26 mouse cellular contexts compared by ENCODE assay signal in genomic region chr6:145605203-145605602, GRCm38 (mm10). TPM values are rescaled to one million over a fixed set of nuclear protein-coding genes. Genes with fewer than 3 reads are reported as not detected.
A peak's percentile ranks its signal among the peaks of the same experiment; 100 is the strongest.
DNase-seq lines count a peak whose midpoint lies in the region; ATAC-seq and TF ChIP-seq lines count a peak whose summit lies in the region.
"Had no signal": no experiment of that assay in that cellular context is flagged by ENCODE, and none has a peak within 500 bp of the region (broad histone marks: within the 10 kb centered on the region; RNA-seq: fewer than 3 reads in every experiment).

No protein-coding gene starts in this region.

- no peak overlapping the region for H3K4me2 ChIP-seq in kidney, postnatal 0 days (ENCODE audit: low read length)
- H3K4me2 ChIP-seq in midbrain, embryonic 13.5 days (replicated peaks): no peak overlapping the region
- no peak overlapping the region for H3K4me2 ChIP-seq in hindbrain, postnatal 0 days (ENCODE audit: low read depth, low read length)
- H3K4me2 ChIP-seq in midbrain, postnatal 0 days (ENCODE audit: low read depth, low read length, poor library complexity, severe bottlenecking): no peak overlapping the region
- H3K4me2 ChIP-seq: forebrain, embryonic 12.5 days; heart, embryonic 15.5 days had no signal

- H3K36me3 ChIP-seq in kidney, postnatal 0 days (ENCODE audit: insufficient read depth, low read length): no peaks in the 10 kb centered on the region
- no peaks in the 10 kb centered on the region for H3K36me3 ChIP-seq in midbrain, embryonic 13.5 days
- no peaks in the 10 kb centered on the region for H3K36me3 ChIP-seq in midbrain, embryonic 10.5 days
- H3K36me3 ChIP-seq in hindbrain, postnatal 0 days (ENCODE audit: insufficient read depth, low read length): no peaks in the 10 kb centered on the region
- no peaks in the 10 kb centered on the region for H3K36me3 ChIP-seq in midbrain, postnatal 0 days (ENCODE audit: insufficient read depth, low read length)
- H3K36me3 ChIP-seq: forebrain, embryonic 12.5 days; heart, embryonic 15.5 days had no signal

- no peak overlapping the region for H3K4me3 ChIP-seq in kidney, postnatal 0 days (replicated peaks; ENCODE audit: low read depth, low read length)
- no peak overlapping the region for H3K4me3 ChIP-seq in midbrain, embryonic 13.5 days (replicated peaks)
- H3K4me3 ChIP-seq in midbrain, embryonic 10.5 days: no peak overlapping the region
- H3K4me3 ChIP-seq in hindbrain, postnatal 0 days (ENCODE audit: low read length): no peak overlapping the region
- H3K4me3 ChIP-seq in midbrain, postnatal 0 days (ENCODE audit: low read depth, low read length): no peak overlapping the region
- H3K4me3 ChIP-seq: forebrain, embryonic 12.5 days; heart, embryonic 15.5 days had no signal

- 0 out of 2 replicates have a peak, but pooled peaks cover 5% of the 10 kb centered on the region for H3K4me1 ChIP-seq in kidney, postnatal 0 days (replicated peaks; ENCODE audit: insufficient read depth, low read length)
- H3K4me1 ChIP-seq in midbrain, embryonic 13.5 days (replicated peaks): peaks cover 18% of the 10 kb centered on the region
- peaks cover 22% of the 10 kb centered on the region for H3K4me1 ChIP-seq in midbrain, embryonic 10.5 days
- H3K4me1 ChIP-seq in hindbrain, postnatal 0 days (ENCODE audit: insufficient read depth, low read length): no peaks in the 10 kb centered on the region
- no peaks in the 10 kb centered on the region for H3K4me1 ChIP-seq in midbrain, postnatal 0 days (ENCODE audit: insufficient read depth, low read length)

- no peak for TF ChIP-seq CTCF in kidney, postnatal 0 days (IDR thresholded peaks at IDR 0.05; ENCODE audit: low read depth)
- TF ChIP-seq CTCF in hindbrain, postnatal 0 days (IDR thresholded peaks at IDR 0.05; ENCODE audit: low read depth): no peak
- no peak for TF ChIP-seq CTCF in midbrain, postnatal 0 days (IDR thresholded peaks at IDR 0.05)

- 18% methylated on average over 3 of the region's 3 CpGs for WGBS in kidney, postnatal 0 days
- 30% methylated on average over 3 of the region's 3 CpGs for WGBS in midbrain, embryonic 13.5 days
- 60% methylated on average over 3 of the region's 3 CpGs for WGBS in midbrain, embryonic 10.5 days
- 39% methylated on average over 3 of the region's 3 CpGs for WGBS in hindbrain, postnatal 0 days
- 19% methylated on average over 3 of the region's 3 CpGs for WGBS in midbrain, postnatal 0 days

- H3K27me3 ChIP-seq in kidney, postnatal 0 days (ENCODE audit: insufficient read depth, low read length): no peaks in the 10 kb centered on the region
- H3K27me3 ChIP-seq in midbrain, embryonic 13.5 days: no peaks in the 10 kb centered on the region
- no peaks in the 10 kb centered on the region for H3K27me3 ChIP-seq in midbrain, embryonic 10.5 days (ENCODE audit: low read depth, poor library complexity, severe bottlenecking)
- H3K27me3 ChIP-seq in hindbrain, postnatal 0 days (ENCODE audit: insufficient read depth, low read length): no peaks in the 10 kb centered on the region
- H3K27me3 ChIP-seq in midbrain, postnatal 0 days (ENCODE audit: insufficient read depth, low read length): no peaks in the 10 kb centered on the region
- H3K27me3 ChIP-seq: forebrain, embryonic 12.5 days; heart, embryonic 15.5 days had no signal

- H3K9me3 ChIP-seq in kidney, postnatal 0 days (replicated peaks; ENCODE audit: low read length): no peaks in the 10 kb centered on the region
- no peaks in the 10 kb centered on the region for H3K9me3 ChIP-seq in midbrain, embryonic 13.5 days
- no peaks in the 10 kb centered on the region for H3K9me3 ChIP-seq in midbrain, embryonic 10.5 days (replicated peaks)
- H3K9me3 ChIP-seq in hindbrain, postnatal 0 days (ENCODE audit: low read length): no peaks in the 10 kb centered on the region
- H3K9me3 ChIP-seq in midbrain, postnatal 0 days (ENCODE audit: low read length): no peaks in the 10 kb centered on the region
- H3K9me3 ChIP-seq: forebrain, embryonic 12.5 days; heart, embryonic 15.5 days had no signal

- H3K9ac ChIP-seq in kidney, postnatal 0 days (ENCODE audit: low read depth, low read length): no peak overlapping the region
- no peak overlapping the region for H3K9ac ChIP-seq in midbrain, embryonic 13.5 days (replicated peaks)
- no peak overlapping the region for H3K9ac ChIP-seq in hindbrain, postnatal 0 days (replicated peaks; ENCODE audit: low read length)
- no peak overlapping the region for H3K9ac ChIP-seq in midbrain, postnatal 0 days (replicated peaks; ENCODE audit: low read length, poor library complexity, severe bottlenecking)
- H3K9ac ChIP-seq: forebrain, embryonic 12.5 days; heart, embryonic 15.5 days; liver, postnatal 0 days had no signal

- ATAC-seq in kidney, postnatal 0 days (replicated peaks; ENCODE audit: low FRiP score, low read depth): no peak
- no peak for ATAC-seq in midbrain, embryonic 13.5 days
- ATAC-seq in hindbrain, postnatal 0 days: no peak
- no peak for ATAC-seq in midbrain, postnatal 0 days (ENCODE audit: low FRiP score)
- ATAC-seq: liver, postnatal 0 days had no signal

- peak; percentile 40 for DNase-seq in kidney, postnatal 0 days (ENCODE audit: low spot score)
- no peak for DNase-seq in kidney, postnatal 4 days
- DNase-seq in midbrain, embryonic 10.5 days (ENCODE audit: low spot score): no peak
- peak; percentile 42 for DNase-seq in hindbrain, postnatal 0 days (ENCODE audit: low spot score)
- peak; percentile 46 for DNase-seq in midbrain, postnatal 0 days (ENCODE audit: low spot score)
- DNase-seq in spleen, adult 18-20 months: no peak
- no peak for DNase-seq in thymus, postnatal 10 days (ENCODE audit: low spot score in 2 of 2)
- DNase-seq: B cell, adult 2 months; cerebellum, adult 2 months; cerebellum, postnatal 36 days; kidney, adult 18-20 months; kidney, postnatal 10 days; layer of hippocampus, adult 9-11 months; liver, postnatal 0 days; thymus, postnatal 4 days had no signal

- no peak overlapping the region for H3K27ac ChIP-seq in kidney, postnatal 0 days
- 0 out of 2 replicates have a peak overlapping the region, but pooled peaks have one; percentile 10 for H3K27ac ChIP-seq in midbrain, embryonic 13.5 days
- H3K27ac ChIP-seq in midbrain, embryonic 10.5 days (replicated peaks): no peak overlapping the region
- H3K27ac ChIP-seq in hindbrain, postnatal 0 days: no peak overlapping the region
- no peak overlapping the region for H3K27ac ChIP-seq in midbrain, postnatal 0 days (ENCODE audit: low read depth, low read length)
- H3K27ac ChIP-seq: forebrain, embryonic 12.5 days; heart, embryonic 15.5 days had no signal

RNA-seq across cellular contexts. Expression of gene Lmntd1, which starts 8.9 kb away (rescaled TPM):
- polyA plus RNA-seq in kidney, postnatal 0 days (2015; fragmentation: Nextera tagmentation; extraction: Ambion mirVana): 2.6 and 3.0 TPM in 2 replicates
- 0.78 and 1.3 TPM in 2 replicates for polyA plus RNA-seq in midbrain, embryonic 13.5 days (2015; fragmentation: Nextera tagmentation; extraction: Ambion mirVana)
- polyA plus RNA-seq in midbrain, embryonic 10.5 days (2016; fragmentation: Nextera tagmentation; extraction: Ambion mirVana): 0.11 and 0.30 TPM in 2 replicates
- total RNA-seq in hindbrain, postnatal 0 days (2014; rRNA removed): 1.2 and 1.5 TPM in 2 replicates
- polyA plus RNA-seq in hindbrain, postnatal 0 days (2015; fragmentation: Nextera tagmentation; extraction: Ambion mirVana): 1.8 and 2.3 TPM in 2 replicates
- total RNA-seq in midbrain, postnatal 0 days (2014; rRNA removed): 2.0 and 2.3 TPM in 2 replicates
- polyA plus RNA-seq in midbrain, postnatal 0 days (2015; fragmentation: Nextera tagmentation; extraction: Ambion mirVana): 1.5 and 2.7 TPM in 2 replicates
- total RNA-seq: hematopoietic stem cell, adult 5-6 weeks; liver, adult 2 months had no signal
- polyA plus RNA-seq: liver, adult 2 months; liver, postnatal 0 days had no signal

RNA-seq across cellular contexts. Expression of gene Tuba3b, which starts 10.4 kb away (rescaled TPM):
- polyA plus RNA-seq in kidney, postnatal 0 days (2015; fragmentation: Nextera tagmentation; extraction: Ambion mirVana): not detected in 2 replicates
- polyA plus RNA-seq in midbrain, embryonic 13.5 days (2015; fragmentation: Nextera tagmentation; extraction: Ambion mirVana): not detected in 2 replicates
- polyA plus RNA-seq in midbrain, embryonic 10.5 days (2016; fragmentation: Nextera tagmentation; extraction: Ambion mirVana): not detected in 2 replicates
- 0.11 TPM in 1 of 2 replicates, not detected in the other for total RNA-seq in hindbrain, postnatal 0 days (2014; rRNA removed)
- not detected in 2 replicates for polyA plus RNA-seq in hindbrain, postnatal 0 days (2015; fragmentation: Nextera tagmentation; extraction: Ambion mirVana)
- 0.44 TPM in 1 of 2 replicates, not detected in the other for total RNA-seq in midbrain, postnatal 0 days (2014; rRNA removed)
- polyA plus RNA-seq in midbrain, postnatal 0 days (2015; fragmentation: Nextera tagmentation; extraction: Ambion mirVana): 0.11 TPM in 1 of 2 replicates, not detected in the other
- total RNA-seq: adrenal gland, adult 18-20 months; adrenal gland, postnatal 4 days; gastrocnemius, adult 8-10 months; hematopoietic stem cell, adult 5-6 weeks; liver, adult 2 months had no signal
- polyA plus RNA-seq: cerebellum, adult 2 months; forebrain, embryonic 12.5 days; frontal cortex, adult 2 months; liver, adult 2 months; liver, postnatal 0 days; neural tube, embryonic 11.5 days; stomach, embryonic 14.5 days had no signal

Comparison
In these comparisons a context has a peak if more than half of its experiments do, and no peak if none do; other contexts are left out.
1. DNase-seq: peak in kidney, postnatal 0 days (single experiment), hindbrain, postnatal 0 days (single experiment) and midbrain, postnatal 0 days (single experiment); none in kidney, postnatal 4 days (0 of 2), midbrain, embryonic 10.5 days (single experiment), spleen, adult 18-20 months (0 of 2) and thymus, postnatal 10 days (0 of 2).